Mouse (Mus musculus) CH12.LX (cell line): ENCODE data around the gene Igll1.

ENCODE experiments used
- CTCF ChIP-seq, 2 experiments: IDR thresholded peaks in 1 of 2; conservative IDR thresholded peaks in 1 of 2; 2 replicates each; pipeline ENCODE4 v1.5.1; 2011 to 2012; ENCODE audit warnings: low read depth in 2 of 2, low read length in 2 of 2, improper control_type of control experiment in 1 of 2, inconsistent platforms in 1 of 2, mild to moderate bottlenecking in 1 of 2, moderate library complexity in 1 of 2
- E2F4 ChIP-seq: IDR thresholded peaks from 2 replicates; pipeline ENCODE4 v1.6.1; 2011; ENCODE audit warnings: low read depth, low read length, improper control_type of control experiment; ENCODE audit not compliant: insufficient replicate concordance
- HCFC1 ChIP-seq: IDR thresholded peaks from 2 replicates; pipeline ENCODE4 v1.6.1; 2012; ENCODE audit warnings: low read depth, mild to moderate bottlenecking, inconsistent platforms, low read length, improper control_type of control experiment
- JUND ChIP-seq: conservative IDR thresholded peaks from 2 replicates; pipeline ENCODE4 v1.6.1; 2011; ENCODE audit warnings: low read depth, low read length, improper control_type of control experiment
- MAX ChIP-seq: IDR thresholded peaks from 2 replicates; pipeline ENCODE4 v1.6.1; 2011; ENCODE audit warnings: low read length, improper control_type of control experiment
- POLR2A ChIP-seq: IDR thresholded peaks from 2 replicates; pipeline ENCODE4 v1.6.1; 2011; ENCODE audit warnings: low read depth, mild to moderate bottlenecking, improper control_type of control experiment, low read length
- POLR2AphosphoS2 ChIP-seq: IDR thresholded peaks from 2 replicates; pipeline ENCODE4 v1.6.1; 2011; ENCODE audit warnings: low read depth, low read length, improper control_type of control experiment
- SMC3 ChIP-seq: IDR thresholded peaks from 2 replicates; pipeline ENCODE4 v1.6.1; 2011; ENCODE audit warnings: low read depth, low read length, improper control_type of control experiment
- TCF12 ChIP-seq: IDR thresholded peaks from 2 replicates; pipeline ENCODE4 v1.6.1; 2014; ENCODE audit warnings: low read depth, mild to moderate bottlenecking, inconsistent platforms, low read length, improper control_type of control experiment
- ZKSCAN1 ChIP-seq: IDR thresholded peaks from 2 replicates; pipeline ENCODE4 v1.6.1; 2012; ENCODE audit warnings: low read depth, inconsistent platforms, low read length, improper control_type of control experiment, borderline replicate concordance
- ZNF384 ChIP-seq: IDR thresholded peaks from 2 replicates; pipeline ENCODE4 v1.6.1; 2012; ENCODE audit warnings: low read depth, low read length, improper control_type of control experiment, inconsistent platforms

DNA sequence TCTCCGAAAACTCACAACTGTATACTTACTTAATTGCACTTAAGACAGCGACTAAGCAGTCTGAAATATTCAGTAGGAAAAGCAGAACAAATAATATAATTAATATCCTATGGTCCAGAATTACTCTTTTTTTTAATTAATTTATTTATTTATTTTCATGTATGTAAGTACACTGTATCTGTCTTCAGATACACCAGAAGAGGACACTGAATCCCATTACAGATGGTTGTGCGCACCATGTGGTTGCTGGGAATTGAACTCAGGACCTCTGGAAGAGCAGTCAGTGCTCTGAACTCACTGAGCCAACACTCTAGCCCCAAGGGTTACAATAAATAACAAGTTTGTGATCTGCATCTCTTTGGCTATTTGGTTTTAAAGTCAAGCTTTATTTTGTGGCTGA, 34.1 kb downstream of the Igll1 start:
- no peak for TF ChIP-seq POLR2A
- TF ChIP-seq POLR2AphosphoS2, result no peak
- TF ChIP-seq CTCF (conservative IDR thresholded peaks at IDR 0.05 in 1 of 2, IDR thresholded peaks at IDR 0.05 in 1 of 2; ENCODE audit: low read depth in 2 of 2, low read length in 2 of 2), result no peak
- no peak for TF ChIP-seq SMC3
- no peak for TF ChIP-seq JUND
- TF ChIP-seq E2F4, result no peak
- TF ChIP-seq ZNF384, result no peak
- TF ChIP-seq ZKSCAN1, result no peak
- no peak for TF ChIP-seq TCF12
- no peak for TF ChIP-seq HCFC1
- no peak for TF ChIP-seq MAX
